Mouse (Mus musculus) limb, embryonic 14.5 days (tissue): ENCODE data around the gene Slit1. TPM values are rescaled to one million over a fixed set of nuclear protein-coding genes. Genes with fewer than 3 reads are reported as not detected.

Experiments used
- ATAC-seq: fragments of 200-750 bp; cut with Nextera tagmentation; 2 replicates; pipeline ENCODE4 v1.8.0; 2017; ENCODE audit warnings: low read depth, moderate number of reproducible peaks, moderate TSS enrichment; ENCODE audit not compliant: low FRiP score
- DNase-seq: peaks from one replicate; pipeline ENCODE4 v3.0.0-alpha.2; 2015; ENCODE audit warnings: low spot score
- H3K27ac ChIP-seq: fragments of 300-500 bp; sonication (generic); replicated peaks from 2 replicates; pipeline ENCODE4 v1.5.1; 2014; ENCODE audit warnings: low read depth, mild to moderate bottlenecking, low read length, moderate library complexity, mixed read lengths
- H3K27me3 ChIP-seq: fragments of 300-500 bp; sonication (generic); 2 replicates; pipeline ENCODE4 v1.6.1; 2014; ENCODE audit warnings: low read length, mixed read lengths; ENCODE audit not compliant: control insufficient read depth, insufficient read depth
- H3K36me3 ChIP-seq: fragments of 300-500 bp; sonication (generic); 2 replicates; pipeline ENCODE4 v1.6.1; 2014; ENCODE audit warnings: mild to moderate bottlenecking, low read length, moderate library complexity, mixed read lengths; ENCODE audit not compliant: control insufficient read depth, insufficient read depth
- H3K4me1 ChIP-seq: fragments of 300-500 bp; sonication (generic); 2 replicates; pipeline ENCODE4 v1.6.1; 2014; ENCODE audit warnings: antibody characterized with exemption, low read length, mixed read lengths; ENCODE audit not compliant: control insufficient read depth, insufficient read depth
- H3K4me2 ChIP-seq: fragments of 300-500 bp; sonication (generic); replicated peaks from 2 replicates; pipeline ENCODE4 v1.6.1; 2014; ENCODE audit warnings: low read depth, mild to moderate bottlenecking, low read length, moderate library complexity; ENCODE audit not compliant: severe bottlenecking
- H3K4me3 ChIP-seq: fragments of 300-500 bp; sonication (generic); replicated peaks from 2 replicates; pipeline ENCODE4 v1.5.1; 2014; ENCODE audit warnings: low read length
- H3K9ac ChIP-seq: fragments of 300-500 bp; sonication (generic); 2 replicates; pipeline ENCODE4 v1.6.1; 2014; ENCODE audit warnings: mild to moderate bottlenecking, low read depth, low read length, moderate library complexity; ENCODE audit not compliant: severe bottlenecking
- H3K9me3 ChIP-seq: fragments of 300-500 bp; sonication (generic); 2 replicates; pipeline ENCODE4 v1.6.1; 2016; ENCODE audit warnings: low read length; ENCODE audit not compliant: control insufficient read depth
- POLR2A ChIP-seq: fragments of 200-500 bp; IDR thresholded peaks from 2 replicates; pipeline ENCODE4 v1.8.0; 2012; ENCODE audit warnings: inconsistent platforms, mild to moderate bottlenecking, moderate library complexity, borderline replicate concordance; ENCODE audit not compliant: insufficient read depth, insufficient read length; ENCODE audit errors: extremely low read depth
- WGBS: fragments of 180-500 bp; shearing (Covaris S2); extraction: QIAGEN DNeasy Blood & Tissue Kit; methylation state at CpG from one replicate; pipeline ENCODE4 v1.1.7; 2014; 5-methylcytosine and 5-hydroxymethylcytosine counted together
- polyA plus RNA-seq, 2 experiments: library from polyadenylated mRNA; depleted of rRNA in 1 of 2; stranded (reverse) in 1 of 2; unstranded in 1 of 2; fragments of >200 nt; fragmentation: Nextera tagmentation in 1 of 2; extraction: Ambion mirVana in 1 of 2; gene quantifications; 2 replicates each; pipeline versions ENCODE4 v1.2.1 to v1.2.3; 2012 to 2014

The Slit1 gene
- polyA plus RNA-seq, 2 experiments, result 0.50 to 0.68 TPM

GRCm38 (mm10) chr19:41579311-41579920 is 164.0 kb downstream of the Slit1 start:
- DNase-seq, result no peak
- H3K27ac ChIP-seq, result no peak overlapping the region

GRCm38 (mm10) chr19:41577576-41577975 is 165.9 kb downstream of the Slit1 start:
- no peak for DNase-seq
- H3K4me3 ChIP-seq, result no peak overlapping the region
- H3K27me3 ChIP-seq, result no peaks in the 10 kb centered on the region
- H3K4me2 ChIP-seq, result no peak overlapping the region
- H3K9me3 ChIP-seq, result no peaks in the 10 kb centered on the region
- H3K9ac ChIP-seq, result no peak overlapping the region
- no peak overlapping the region for H3K27ac ChIP-seq
- TF ChIP-seq POLR2A, result no peak
- no peak for ATAC-seq
- H3K36me3 ChIP-seq, result peaks cover 13% of the 10 kb centered on the region
- no peaks in the 10 kb centered on the region for H3K4me1 ChIP-seq

More at GRCm38 (mm10) chr19:41579311-41579920, 164.0 kb downstream of the Slit1 start:
- Histone ChIP-seq H3K36me3 (peaks cover 23% of the 10 kb centered on the region), H3K27me3 (no peaks in the 10 kb centered on the region), H3K9ac (no peak overlapping the region), H3K4me3 (no peak overlapping the region), H3K4me2 (no peak overlapping the region), H3K9me3 (no peaks in the 10 kb centered on the region), H3K4me1 (no peaks in the 10 kb centered on the region)
- ATAC-seq, result no peak
- WGBS, result 94% methylated on average over 4 of the region's 4 CpGs
- no peak for TF ChIP-seq POLR2A

GRCm38 (mm10) chr19:41573700-41574099 is 169.8 kb downstream of the Slit1 start:
- WGBS, result 94% methylated on average over 2 of the region's 2 CpGs
- no peaks in the 10 kb centered on the region for H3K36me3 ChIP-seq
- H3K9ac ChIP-seq, result no peak overlapping the region
- no peaks in the 10 kb centered on the region for H3K9me3 ChIP-seq
- H3K4me2 ChIP-seq, result no peak overlapping the region
- TF ChIP-seq POLR2A, result no peak
- H3K4me1 ChIP-seq, result no peaks in the 10 kb centered on the region
- H3K27me3 ChIP-seq, result no peaks in the 10 kb centered on the region
- H3K27ac ChIP-seq, result no peak overlapping the region
- H3K4me3 ChIP-seq, result no peak overlapping the region
- ATAC-seq (no peak), DNase-seq (no peak)

GRCm38 (mm10) chr19:41568791-41569190 is 174.7 kb downstream of the Slit1 start:
- H3K4me3 ChIP-seq, result no peak overlapping the region
- no peak overlapping the region for H3K4me2 ChIP-seq
- no peaks in the 10 kb centered on the region for H3K9me3 ChIP-seq
- 73% methylated on average over 2 of the region's 2 CpGs for WGBS
- H3K9ac ChIP-seq, result no peak overlapping the region
- ATAC-seq, result no peak
- H3K27ac ChIP-seq, result no peak overlapping the region
- H3K36me3 ChIP-seq, result no peaks in the 10 kb centered on the region
- no peak for TF ChIP-seq POLR2A
- H3K4me1 ChIP-seq, result no peaks in the 10 kb centered on the region
- DNase-seq, result no peak
- H3K27me3 ChIP-seq, result no peaks in the 10 kb centered on the region

DNA sequence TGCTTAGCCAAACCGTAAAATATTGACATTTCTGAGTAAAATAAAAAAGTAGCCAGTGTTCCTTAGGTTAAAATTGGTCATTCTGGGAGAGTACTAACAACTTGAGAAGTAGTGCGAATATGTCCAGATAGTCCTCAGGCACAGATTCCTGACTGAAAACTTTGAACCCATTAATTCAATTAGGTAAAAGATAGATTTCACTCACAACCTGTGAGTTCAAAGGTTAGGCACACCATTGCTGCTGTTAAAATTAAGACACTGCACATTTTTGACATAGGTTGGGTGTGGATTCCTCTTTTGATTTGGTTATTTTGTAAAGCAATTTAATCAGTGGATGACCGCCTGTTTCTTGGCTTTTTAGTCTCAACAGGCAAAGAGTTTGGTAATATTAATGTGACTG is 182.6 kb downstream of the Slit1 start:
- WGBS, result 85% methylated on average over 3 of the region's 3 CpGs
- Histone ChIP-seq H3K9me3 (no peaks in the 10 kb centered on the region), H3K4me1 (no peaks in the 10 kb centered on the region), H3K27me3 (no peaks in the 10 kb centered on the region), H3K9ac (no peak overlapping the region), H3K36me3 (peaks cover 39% of the 10 kb centered on the region), H3K4me2 (no peak overlapping the region), H3K4me3 (no peak overlapping the region), H3K27ac (no peak overlapping the region)
- TF ChIP-seq POLR2A, result no peak
- ATAC-seq (no peak), DNase-seq (no peak)
